Mouse (Mus musculus): ENCODE data around the gene Wdr24. TPM values are rescaled to one million over a fixed set of nuclear protein-coding genes. Genes with fewer than 3 reads are reported as not detected.

Gene Wdr24
- total RNA-seq, 2 experiments from 2014 or later = 10.5 to 11.4 TPM

DNA sequence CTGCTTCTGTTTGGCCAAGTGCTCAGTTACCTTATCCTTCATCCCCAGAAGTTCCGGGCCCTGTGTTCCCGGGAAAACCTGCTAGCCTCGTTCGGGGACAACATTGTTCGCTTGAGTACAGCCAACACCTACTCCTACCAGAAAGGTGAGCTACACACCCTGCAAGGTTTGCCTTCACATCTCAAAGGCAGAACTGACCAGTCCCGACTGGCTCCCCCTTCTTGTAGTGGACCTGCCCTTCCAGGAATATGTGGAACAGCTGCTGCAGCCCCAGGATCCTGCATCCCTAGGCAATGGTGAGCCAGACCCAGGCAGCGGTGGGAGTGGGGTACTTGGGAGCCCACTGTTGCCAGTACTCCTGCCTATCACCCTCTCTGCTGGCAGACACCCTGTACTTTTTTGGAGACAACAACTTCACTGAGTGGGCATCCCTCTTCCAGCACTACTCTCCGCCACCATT, 6.2 kb downstream of the Wdr24 start:
- intact Hi-C loops (cut with DNase I) = no loop called here
- DNase-seq = no peak

- intact Hi-C loops (cut with DNase I) = no loop called here
Measured at GRCm38 (mm10) chr17:25830200-25830753, 6.8 kb downstream of the Wdr24 start.

GRCm38 (mm10) chr17:25830806-25831431, 7.5 kb downstream of the Wdr24 start:
- DNase-seq = no peak
- intact Hi-C loops (cut with DNase I) = no loop called here

More at GRCm38 (mm10) chr17:25830200-25830753, 6.8 kb downstream of the Wdr24 start:
- DNase-seq = no peak

- no peak for DNase-seq
- intact Hi-C loops (cut with DNase I) = no loop called here
Measured at GRCm38 (mm10) chr17:25831451-25832281, 8.2 kb downstream of the Wdr24 start.

DNA sequence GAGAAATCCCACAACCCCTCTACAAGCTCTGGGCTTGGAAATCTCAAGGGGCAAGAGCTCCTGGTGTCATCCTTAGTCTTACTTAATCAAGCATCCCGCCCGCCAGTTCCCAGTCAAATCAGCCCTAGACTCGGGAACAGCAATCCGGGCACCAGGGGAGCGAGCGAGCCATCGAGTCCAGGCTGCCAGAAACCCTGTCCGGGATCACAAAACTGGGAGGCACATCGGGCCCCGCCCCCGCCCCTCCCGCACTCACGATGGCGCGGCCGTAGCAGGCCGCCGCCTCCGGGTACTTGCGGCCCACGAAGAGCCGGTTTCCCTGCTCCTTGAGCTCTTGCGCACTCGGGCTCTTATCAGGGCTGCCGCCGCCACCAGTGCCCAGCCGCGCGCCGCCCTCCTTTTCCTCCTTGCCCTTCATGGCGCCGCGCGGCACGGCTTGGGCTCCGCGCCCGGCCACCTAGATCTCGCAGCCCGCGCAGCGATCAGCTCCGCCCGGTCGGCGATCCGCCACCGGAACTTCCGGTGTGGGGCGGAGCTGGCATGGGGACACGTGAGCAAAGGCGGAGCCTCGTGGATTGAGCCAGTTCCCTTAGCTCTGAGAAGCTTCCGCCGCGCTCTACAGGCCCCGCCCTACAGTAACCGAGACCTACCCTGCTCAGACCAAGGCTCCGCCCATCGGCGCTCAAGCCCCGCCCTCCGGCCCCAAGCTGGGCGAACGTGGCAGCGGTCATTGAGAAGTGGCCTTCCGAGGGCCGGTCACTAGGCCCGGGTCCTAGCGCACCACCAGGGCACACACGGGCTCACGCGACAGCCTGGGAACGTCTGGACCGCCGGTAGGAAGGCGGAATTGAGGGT, 9.2 kb downstream of the Wdr24 start:
- peak; percentile 99 to 100 for DNase-seq
- intact Hi-C loops (cut with DNase I) = no loop called here

GRCm38 (mm10) chr17:25833291-25833663, 9.8 kb downstream of the Wdr24 start, which contains the start of gene Stub1:
Gene Stub1, minus strand, starts transcription at chr17:25833404.
- DNase-seq = peak in 1 of 2 experiments; percentile 90
- intact Hi-C loops (cut with DNase I) = no loop called here

- intact Hi-C loops (cut with DNase I) = no loop called here
- DNase-seq = peak in 1 of 2 experiments; percentile 25
Measured at GRCm38 (mm10) chr17:25833961-25834594, 10.7 kb downstream of the Wdr24 start.

DNA sequence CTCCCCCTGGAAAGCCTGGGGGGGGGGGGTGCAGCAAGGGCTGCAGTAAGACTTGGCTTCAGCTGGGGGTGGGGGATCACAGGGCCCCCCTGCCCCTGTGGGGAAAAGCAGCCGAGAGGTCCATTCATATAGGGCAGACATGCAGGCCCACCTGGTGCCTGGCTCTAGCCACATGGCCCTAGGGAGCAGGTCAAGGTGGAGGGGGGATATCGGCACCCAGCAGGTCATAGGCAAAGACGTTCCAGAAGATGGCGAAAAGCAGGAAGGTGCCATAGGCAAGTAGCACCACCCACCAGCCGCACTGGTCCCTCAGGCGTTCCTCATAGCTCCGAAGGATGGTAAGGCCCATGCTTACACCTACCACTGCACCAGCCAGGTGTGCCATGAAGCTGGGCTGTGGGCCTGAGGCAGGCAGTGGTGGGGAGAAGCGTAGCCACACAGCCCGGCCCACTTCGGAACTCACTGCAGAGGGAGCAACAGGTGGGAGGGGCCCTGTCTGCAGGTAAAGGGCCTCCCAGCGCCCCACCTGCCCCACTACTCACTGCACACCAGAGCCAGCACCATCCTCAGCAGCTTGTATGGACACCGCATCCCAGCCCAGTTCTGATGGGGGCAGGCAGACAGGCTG, 11.3 kb downstream of the Wdr24 start:
- intact Hi-C loops (cut with DNase I) = no loop called here
- no peak for DNase-seq

DNA sequence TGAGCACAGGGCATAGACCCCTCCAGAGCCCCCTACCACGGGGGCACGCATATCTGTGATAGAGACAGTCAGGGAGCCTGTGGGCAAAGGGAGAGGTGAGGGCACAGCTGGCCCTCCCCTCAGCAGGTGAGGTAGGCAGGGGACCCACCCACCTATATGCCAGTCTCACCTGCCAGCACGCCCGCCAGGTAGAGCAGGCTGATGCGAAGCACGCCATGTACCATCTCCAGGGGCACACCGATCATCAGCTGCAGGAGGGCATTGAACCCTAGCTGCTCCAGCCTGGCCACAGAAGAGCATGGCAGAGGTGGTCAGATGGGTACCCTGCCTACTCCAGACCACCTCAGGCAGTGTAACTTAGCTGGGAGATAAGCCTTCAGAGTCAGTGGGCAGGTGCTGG, 11.9 kb downstream of the Wdr24 start:
- intact Hi-C loops (cut with DNase I) = no loop called here
- DNase-seq = no peak

GRCm38 (mm10) chr17:25835816-25836215, 12.4 kb downstream of the Wdr24 start:
- intact Hi-C loops (cut with DNase I) = no loop called here
- DNase-seq = no peak

DNA sequence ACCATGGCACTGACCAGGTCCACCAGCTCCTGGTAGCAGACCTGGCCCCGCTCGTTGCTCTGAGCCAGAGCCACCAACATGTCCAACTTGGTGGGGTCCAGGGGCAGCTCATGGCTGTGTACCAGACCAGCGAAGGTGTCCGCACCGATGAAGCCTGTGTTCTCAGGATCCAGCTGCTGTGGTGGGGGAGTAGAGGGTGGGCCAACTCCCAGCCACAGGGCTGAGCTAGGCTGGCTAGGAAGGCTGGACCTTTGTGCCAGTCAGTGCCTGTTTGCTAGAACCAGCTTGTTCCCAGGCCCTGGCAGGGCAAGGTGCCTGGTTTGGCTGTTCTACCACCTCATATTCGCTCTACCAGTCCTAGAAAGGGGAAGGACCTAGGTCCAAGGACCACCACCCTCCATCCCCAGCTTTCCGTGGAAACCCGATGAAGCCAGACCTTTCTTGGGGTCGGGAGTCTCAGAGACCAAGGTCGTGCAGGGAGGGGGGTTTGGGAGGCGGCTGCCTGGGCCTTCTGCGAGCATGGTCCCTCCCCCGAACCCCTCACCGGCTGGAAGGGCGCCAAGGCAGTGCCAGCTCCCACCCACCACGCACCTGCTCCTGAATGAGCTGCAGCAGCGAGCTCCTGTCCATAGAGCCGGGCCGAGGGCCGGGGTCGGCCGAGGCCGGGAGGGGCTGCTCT, 13.1 kb downstream of the Wdr24 start:
- peak in 1 of 2 experiments; percentile 27 for DNase-seq
- intact Hi-C loops (cut with DNase I) = no loop called here

GRCm38 (mm10) chr17:25837076-25837410, 13.6 kb downstream of the Wdr24 start, which contains the start of gene Rhbdl1:
Gene Rhbdl1, minus strand, starts transcription at chr17:25837295.
- intact Hi-C loops (cut with DNase I) = no loop called here
- DNase-seq = peak; percentile 64 to 67

- intact Hi-C loops (cut with DNase I) = no loop called here
- DNase-seq = no peak
Measured at GRCm38 (mm10) chr17:25837533-25837932, 14.1 kb downstream of the Wdr24 start.

GRCm38 (mm10) chr17:25838904-25839303, 15.5 kb downstream of the Wdr24 start:
- intact Hi-C loops (cut with DNase I) = no loop called here
- DNase-seq = no peak

- DNase-seq = no peak
- intact Hi-C loops (cut with DNase I) = no loop called here
Measured at GRCm38 (mm10) chr17:25839455-25840235, 16.2 kb downstream of the Wdr24 start.

DNA sequence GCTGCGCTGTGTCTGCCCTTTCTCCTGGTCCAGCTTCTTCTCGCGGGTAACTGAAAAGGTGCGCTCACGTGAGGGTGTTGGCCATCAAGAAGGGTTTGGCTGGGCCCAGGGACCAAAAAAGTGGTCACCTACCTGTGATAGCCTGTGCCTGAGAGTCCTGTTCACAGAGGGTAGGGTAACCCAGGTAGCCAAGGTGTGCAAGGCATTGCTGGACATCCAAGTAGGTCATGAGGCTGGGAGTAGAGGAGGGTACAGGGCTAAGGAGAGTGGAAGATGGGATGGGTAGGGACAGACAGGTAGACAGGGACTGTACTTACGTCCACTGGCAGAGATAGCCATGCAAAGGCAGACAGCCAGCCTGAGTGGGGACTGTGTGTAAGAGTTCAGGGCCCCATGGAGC, 17.1 kb downstream of the Wdr24 start:
- no peak for DNase-seq
- intact Hi-C loops (cut with DNase I) = no loop called here

GRCm38 (mm10) chr17:25841117-25841880, 17.9 kb downstream of the Wdr24 start, which contains the start of gene Gm20683:
Gene Gm20683, minus strand, starts transcription at chr17:25841763.
- intact Hi-C loops (cut with DNase I) = no loop called here
- DNase-seq = no peak

GRCm38 (mm10) chr17:25842509-25842908, 19.1 kb downstream of the Wdr24 start:
- no peak for DNase-seq
- intact Hi-C loops (cut with DNase I) = no loop called here
